Mouse (Mus musculus) cerebellum, adult 8-10 months (tissue): ENCODE measurements around the gene Sox13.

Source experiments
- DNase-seq: peaks from one replicate; pipeline ENCODE4 v3.0.0; 2022

The Sox13 gene

GRCm38 (mm10) chr1:133424547-133425140 lies 467 bp upstream of the Sox13 start:
- no peak for DNase-seq

- DNase-seq = no peak
These were observed 1.0 kb downstream of the Sox13 start for GRCm38 (mm10) chr1:133423166-133423542.

- no peak for DNase-seq
These were observed 1.5 kb downstream of the Sox13 start for GRCm38 (mm10) chr1:133422615-133423161.

- no peak for DNase-seq
These were observed 2.1 kb downstream of the Sox13 start for GRCm38 (mm10) chr1:133421975-133422570.

- DNase-seq = no peak
These were observed 3.1 kb downstream of the Sox13 start for GRCm38 (mm10) chr1:133421061-133421460.

GRCm38 (mm10) chr1:133420491-133420890 lies 3.7 kb downstream of the Sox13 start:
- no peak for DNase-seq

GRCm38 (mm10) chr1:133419178-133419834 lies 4.9 kb downstream of the Sox13 start:
- no peak for DNase-seq

- DNase-seq = no peak
These were observed 5.9 kb downstream of the Sox13 start for GRCm38 (mm10) chr1:133418164-133418800.

GRCm38 (mm10) chr1:133417539-133417938 lies 6.6 kb downstream of the Sox13 start:
- DNase-seq = no peak

- no peak for DNase-seq
These were observed 7.1 kb downstream of the Sox13 start for GRCm38 (mm10) chr1:133417113-133417512.

GRCm38 (mm10) chr1:133416472-133416871 lies 7.7 kb downstream of the Sox13 start:
- DNase-seq = no peak

- DNase-seq = no peak
These were observed 8.7 kb downstream of the Sox13 start for GRCm38 (mm10) chr1:133415505-133415904.

- DNase-seq = no peak
These were observed 9.1 kb downstream of the Sox13 start for GRCm38 (mm10) chr1:133415086-133415485.

- DNase-seq = no peak
These were observed 11.2 kb downstream of the Sox13 start for GRCm38 (mm10) chr1:133412941-133413340.

- no peak for DNase-seq
These were observed 12.6 kb downstream of the Sox13 start for GRCm38 (mm10) chr1:133411506-133412147.

- no peak for DNase-seq
These were observed 14.4 kb downstream of the Sox13 start for GRCm38 (mm10) chr1:133409786-133410185.

- DNase-seq = no peak
These were observed 15.2 kb downstream of the Sox13 start for GRCm38 (mm10) chr1:133408880-133409516.

GRCm38 (mm10) chr1:133408321-133408720 lies 15.9 kb downstream of the Sox13 start:
- no peak for DNase-seq

- DNase-seq = no peak
These were observed 16.7 kb downstream of the Sox13 start for GRCm38 (mm10) chr1:133407436-133407835.

- no peak for DNase-seq
These were observed 17.6 kb downstream of the Sox13 start for GRCm38 (mm10) chr1:133406614-133407013.

GRCm38 (mm10) chr1:133404005-133404404 lies 20.2 kb downstream of the Sox13 start:
- no peak for DNase-seq

GRCm38 (mm10) chr1:133400014-133400725 lies 24.0 kb downstream of the Sox13 start:
- DNase-seq = no peak
